Mouse (Mus musculus) bone marrow macrophage, adult 2 months (primary cell): ENCODE measurements around the gene Pfn2. TPM values are rescaled to one million over a fixed set of nuclear protein-coding genes. Genes with fewer than 3 reads are reported as not detected.

Source experiments
- polyA plus RNA-seq: library from polyadenylated mRNA; stranded (reverse); fragments of >200 nt; gene quantifications from 2 replicates; pipeline ENCODE4 v1.2.4, GENCODE M21; 2012; ENCODE audit not compliant: missing spikeins, insufficient read depth, insufficient read length

Gene Pfn2
- polyA plus RNA-seq, 1 experiment = 0.59 TPM

Other genes with a start within 250 kb of the Pfn2 start
- gene Commd2, start 196.4 kb downstream of the Pfn2 start, polyA plus RNA-seq = 34.5 and 38.6 TPM in 2 replicates
- 0.39 TPM in 1 of 2 replicates, not detected in the other for gene Ankub1, start 155.3 kb downstream of the Pfn2 start, polyA plus RNA-seq
- gene Rnf13, start 112.0 kb downstream of the Pfn2 start, polyA plus RNA-seq = 281 and 313 TPM in 2 replicates